Mouse (Mus musculus) E14TG2a.4 (cell line): ENCODE data around the gene Serpina12.

Source experiments
- CTCF ChIP-seq: conservative IDR thresholded peaks from 2 replicates; pipeline ENCODE4 v1.5.1; 2014; ENCODE audit warnings: low read length
- POU5F1 ChIP-seq: IDR thresholded peaks from 2 replicates; pipeline ENCODE4 v1.6.1; 2014; ENCODE audit warnings: low read length, borderline replicate concordance

DNA sequence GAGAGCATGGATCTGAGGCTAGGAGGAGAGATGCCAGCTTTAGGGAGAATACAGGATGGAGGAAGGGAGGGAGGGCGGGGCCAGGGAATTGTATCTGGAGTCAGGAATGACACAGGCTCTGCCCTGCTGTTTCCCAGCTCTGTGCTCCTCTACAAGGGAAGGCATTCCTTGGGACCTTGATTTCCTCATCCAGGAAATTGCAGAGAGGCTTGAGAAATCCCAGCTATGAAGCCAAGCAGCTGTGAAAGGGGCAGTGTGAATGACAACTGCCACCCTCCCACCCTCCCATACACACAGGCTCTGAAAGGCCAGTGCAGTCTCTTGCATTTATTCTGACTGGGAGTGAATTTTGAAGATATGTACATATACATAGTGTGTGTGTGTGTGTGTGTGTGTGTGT lies 9.8 kb upstream of the Serpina12 start:
- TF ChIP-seq CTCF = no peak
- no peak for TF ChIP-seq POU5F1
